Mouse (Mus musculus) limb, embryonic 10.5 days (tissue): ENCODE data around the gene Epb41l4b. TPM values are rescaled to one million over a fixed set of nuclear protein-coding genes. Genes with fewer than 3 reads are reported as not detected.

Experiments
- DNase-seq: peaks from one replicate; pipeline ENCODE4 v3.0.0-alpha.2; 2017; ENCODE audit warnings: low spot score
- H3K27ac ChIP-seq: fragments of 300-500 bp; sonication (generic); 2 replicates; pipeline ENCODE4 v1.5.1; 2016; ENCODE audit warnings: mild to moderate bottlenecking
- H3K27me3 ChIP-seq: fragments of 300-500 bp; sonication (generic); 2 replicates; pipeline ENCODE4 v1.6.1; 2016; ENCODE audit warnings: low read depth, mild to moderate bottlenecking; ENCODE audit not compliant: poor library complexity, severe bottlenecking
- H3K36me3 ChIP-seq: fragments of 300-500 bp; sonication (generic); 2 replicates; pipeline ENCODE4 v1.6.1; 2016; ENCODE audit warnings: mild to moderate bottlenecking, moderate library complexity
- H3K4me1 ChIP-seq: fragments of 300-500 bp; sonication (generic); 2 replicates; pipeline ENCODE4 v1.6.1; 2016
- H3K4me3 ChIP-seq: fragments of 300-500 bp; sonication (generic); 2 replicates; pipeline ENCODE4 v1.5.1; 2016; ENCODE audit warnings: mild to moderate bottlenecking, moderate library complexity
- H3K9me3 ChIP-seq: fragments of 300-500 bp; sonication (generic); replicated peaks from 2 replicates; pipeline ENCODE4 v1.6.1; 2016; ENCODE audit warnings: mild to moderate bottlenecking
- WGBS: fragments of 180-500 bp; shearing (Covaris S2); methylation state at CpG from one replicate; pipeline ENCODE4 v1.1.7; 2016; 5-methylcytosine and 5-hydroxymethylcytosine counted together
- polyA plus RNA-seq: library from polyadenylated mRNA; unstranded; fragments of >200 nt; fragmentation: Nextera tagmentation; extraction: Ambion mirVana; gene quantifications from 2 replicates; pipeline ENCODE4 v1.2.1, GENCODE M21; 2016

The Epb41l4b gene
- polyA plus RNA-seq, 1 experiment from 2014 or later = 1.6 TPM

DNA sequence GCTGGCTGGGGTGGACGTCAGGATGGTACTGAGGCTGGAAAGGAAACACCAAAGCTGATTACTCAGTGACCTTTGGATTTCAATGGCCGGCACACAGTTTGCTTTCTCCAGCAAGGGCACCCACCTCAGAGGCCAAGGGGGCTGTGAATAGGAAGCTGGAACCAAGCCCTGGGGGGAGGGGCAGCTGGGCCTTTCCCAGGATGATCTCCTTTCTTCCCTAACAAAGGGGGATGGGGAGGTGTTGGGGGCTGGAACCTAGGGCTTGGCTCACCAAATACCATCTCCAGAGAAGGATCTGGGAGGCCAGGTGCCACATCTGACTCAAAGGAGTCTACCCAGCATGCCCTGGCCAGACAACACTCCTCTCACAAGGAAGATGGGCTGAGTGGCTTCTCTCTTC is 78.4 kb downstream of the Epb41l4b start:
- no peak for DNase-seq
- H3K36me3 ChIP-seq = no peaks in the 10 kb centered on the region
- H3K4me1 ChIP-seq = peaks cover 13% of the 10 kb centered on the region
- H3K27me3 ChIP-seq = no peaks in the 10 kb centered on the region
- H3K27ac ChIP-seq = peak overlapping the region; percentile 61
- no peaks in the 10 kb centered on the region for H3K9me3 ChIP-seq
- 16% methylated on average over 2 of the region's 2 CpGs for WGBS
- no peak overlapping the region for H3K4me3 ChIP-seq

DNA sequence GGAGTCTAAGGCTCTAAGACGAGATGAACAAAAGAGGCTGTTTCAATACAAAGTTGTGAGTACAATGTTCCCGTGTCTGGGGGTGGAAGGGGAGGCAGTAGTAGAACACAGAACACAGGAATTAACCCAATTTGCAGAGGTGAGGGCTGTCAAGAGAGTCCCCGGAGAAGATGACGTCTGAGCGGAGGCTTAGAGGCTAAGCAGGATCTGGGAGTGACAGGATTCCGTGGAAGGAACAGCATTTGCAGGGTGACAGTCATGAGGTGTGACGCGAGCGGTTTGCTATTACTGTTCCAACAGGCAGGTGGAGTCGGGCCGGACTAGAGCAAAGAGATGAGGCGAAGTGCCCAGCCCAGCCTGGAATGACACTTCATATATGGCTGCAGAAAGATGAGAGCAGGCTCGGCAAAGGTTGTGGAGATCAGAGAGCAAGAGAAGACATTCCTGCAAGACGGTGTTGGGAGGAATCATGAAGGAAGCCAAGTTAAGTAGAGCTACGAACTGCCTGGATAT is 82.9 kb downstream of the Epb41l4b start:
- Histone ChIP-seq H3K4me1 (peaks cover 13% of the 10 kb centered on the region), H3K9me3 (no peaks in the 10 kb centered on the region), H3K36me3 (no peaks in the 10 kb centered on the region), H3K27ac (no peak overlapping the region), H3K4me3 (no peak overlapping the region), H3K27me3 (no peaks in the 10 kb centered on the region)
- DNase-seq = no peak
- 84% methylated on average over 15 of the region's 15 CpGs for WGBS

- H3K9me3 ChIP-seq = no peaks in the 10 kb centered on the region
- no peaks in the 10 kb centered on the region for H3K27me3 ChIP-seq
- no peaks in the 10 kb centered on the region for H3K36me3 ChIP-seq
- H3K27ac ChIP-seq = no peak overlapping the region
- H3K4me3 ChIP-seq = no peak overlapping the region
- no peak for DNase-seq
- WGBS = 86% methylated on average over 2 of the region's 2 CpGs
- H3K4me1 ChIP-seq = no peaks in the 10 kb centered on the region
Observed at GRCm38 (mm10) chr4:57058623-57059022, 84.6 kb downstream of the Epb41l4b start.

- Histone ChIP-seq H3K36me3 (no peaks in the 10 kb centered on the region), H3K27ac (no peak overlapping the region), H3K4me3 (no peak overlapping the region), H3K9me3 (no peaks in the 10 kb centered on the region), H3K4me1 (no peaks in the 10 kb centered on the region), H3K27me3 (no peaks in the 10 kb centered on the region)
- 98% methylated on average over 4 of the region's 4 CpGs for WGBS
- DNase-seq = no peak
Observed at GRCm38 (mm10) chr4:57057637-57058036, 85.6 kb downstream of the Epb41l4b start.

DNA sequence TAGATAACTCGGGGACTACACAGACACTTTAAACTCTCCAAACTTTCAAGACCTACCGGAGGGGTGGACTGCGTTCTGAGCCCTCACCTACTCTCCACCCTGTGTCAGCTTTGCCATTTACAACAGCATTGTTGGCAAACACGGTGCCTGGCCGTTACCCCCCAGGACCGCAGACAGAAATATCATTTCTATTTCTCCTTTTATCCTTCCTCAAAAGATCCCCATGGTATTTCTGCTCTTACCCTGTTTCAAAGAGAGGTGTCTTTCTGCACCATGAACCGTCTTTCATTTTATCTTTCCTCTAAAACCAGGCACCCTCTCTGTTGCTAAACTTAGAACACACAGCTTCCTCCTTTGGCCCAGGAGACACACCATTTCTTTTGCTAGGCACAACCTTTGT is 87.6 kb downstream of the Epb41l4b start:
- H3K9me3 ChIP-seq = no peaks in the 10 kb centered on the region
- H3K27me3 ChIP-seq = no peaks in the 10 kb centered on the region
- H3K36me3 ChIP-seq = no peaks in the 10 kb centered on the region
- H3K4me1 ChIP-seq = no peaks in the 10 kb centered on the region
- no peak overlapping the region for H3K4me3 ChIP-seq
- H3K27ac ChIP-seq = no peak overlapping the region
- WGBS = 90% methylated on average over 7 of the region's 7 CpGs
- no peak for DNase-seq

- Histone ChIP-seq H3K4me3 (no peak overlapping the region), H3K27me3 (no peaks in the 10 kb centered on the region), H3K27ac (no peak overlapping the region), H3K36me3 (no peaks in the 10 kb centered on the region), H3K9me3 (no peaks in the 10 kb centered on the region), H3K4me1 (no peaks in the 10 kb centered on the region)
- DNase-seq = no peak
- 78% methylated on average over 5 of the region's 5 CpGs for WGBS
Observed at GRCm38 (mm10) chr4:57049281-57049921, 93.8 kb downstream of the Epb41l4b start.

DNA sequence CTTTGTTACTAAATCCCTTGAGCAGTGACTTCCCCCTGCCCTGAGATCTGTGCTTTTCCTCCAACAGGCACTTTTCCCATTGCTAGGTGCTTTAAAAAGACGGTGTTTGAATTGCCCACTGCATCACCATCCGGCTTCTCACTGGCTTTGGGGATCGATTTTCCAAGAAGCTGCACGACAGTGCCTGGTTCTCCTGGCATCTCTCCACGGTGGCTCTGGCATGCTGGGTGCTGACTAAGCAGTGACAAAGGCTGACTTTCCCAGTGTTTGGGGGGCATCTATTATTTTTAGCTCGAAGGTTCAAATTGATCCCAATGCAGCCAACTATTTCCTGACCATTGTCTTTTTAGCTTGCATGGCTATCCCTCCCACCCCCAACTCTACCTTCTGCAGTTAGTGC is 94.7 kb downstream of the Epb41l4b start:
- H3K36me3 ChIP-seq = no peaks in the 10 kb centered on the region
- no peak for DNase-seq
- H3K27ac ChIP-seq = no peak overlapping the region
- no peaks in the 10 kb centered on the region for H3K9me3 ChIP-seq
- H3K4me1 ChIP-seq = no peaks in the 10 kb centered on the region
- WGBS = 75% methylated on average over 6 of the region's 6 CpGs
- H3K27me3 ChIP-seq = no peaks in the 10 kb centered on the region
- no peak overlapping the region for H3K4me3 ChIP-seq

- Histone ChIP-seq H3K27me3 (no peaks in the 10 kb centered on the region), H3K4me3 (no peak overlapping the region), H3K36me3 (no peaks in the 10 kb centered on the region), H3K27ac (no peak overlapping the region), H3K4me1 (no peaks in the 10 kb centered on the region), H3K9me3 (no peaks in the 10 kb centered on the region)
- 88% methylated on average over 9 of the region's 9 CpGs for WGBS
- no peak for DNase-seq
Observed at GRCm38 (mm10) chr4:57046160-57046571, 97.1 kb downstream of the Epb41l4b start.

DNA sequence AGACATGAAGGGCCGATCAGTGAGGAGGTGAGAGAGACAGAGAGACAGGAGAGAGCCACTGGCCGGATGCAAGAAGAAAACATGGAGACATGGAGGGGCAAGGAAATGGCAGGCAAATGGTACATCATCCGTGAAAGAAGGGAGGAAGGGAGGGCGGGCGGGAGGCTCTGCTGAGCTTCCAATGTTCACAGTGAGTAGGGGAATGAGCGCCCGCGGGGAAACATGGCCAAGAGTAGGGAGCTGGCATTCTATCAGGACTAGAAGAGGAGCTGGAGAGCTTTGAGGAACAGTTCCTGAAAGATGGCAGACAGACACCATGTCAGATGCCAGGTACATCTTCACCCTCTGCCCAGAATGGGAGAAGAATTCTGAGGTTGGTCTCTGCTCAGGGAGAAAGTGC is 99.6 kb downstream of the Epb41l4b start:
- no peaks in the 10 kb centered on the region for H3K36me3 ChIP-seq
- 93% methylated on average over 8 of the region's 8 CpGs for WGBS
- DNase-seq = no peak

DNA sequence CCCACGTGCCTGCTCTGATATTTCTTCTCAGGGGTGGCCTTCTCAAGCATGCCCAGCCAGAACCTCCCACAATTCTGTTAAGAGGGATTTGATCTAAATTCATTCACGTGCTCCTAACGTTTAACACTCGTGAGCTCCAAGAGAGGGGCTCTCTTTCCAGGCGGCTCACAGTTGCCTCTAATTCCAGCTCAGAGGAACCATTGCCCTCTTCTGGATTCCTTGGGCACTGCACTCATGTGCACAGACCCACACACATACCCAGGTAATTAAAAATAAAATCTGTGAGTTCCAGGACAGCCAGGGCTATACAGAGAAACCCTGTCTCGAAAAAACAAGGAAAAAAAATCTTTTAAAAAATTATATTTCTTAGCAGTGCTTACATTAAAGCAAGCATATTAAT is 101.6 kb downstream of the Epb41l4b start:
- Histone ChIP-seq H3K27ac (no peak overlapping the region), H3K9me3 (no peaks in the 10 kb centered on the region), H3K4me3 (no peak overlapping the region), H3K36me3 (no peaks in the 10 kb centered on the region), H3K27me3 (peaks cover 15% of the 10 kb centered on the region), H3K4me1 (peaks cover 24% of the 10 kb centered on the region)
- DNase-seq = no peak
- 93% methylated on average over 6 of the region's 6 CpGs for WGBS

More for the DNA sequence above, 99.6 kb downstream of the Epb41l4b start:
- Histone ChIP-seq H3K27me3 (peaks cover 1% of the 10 kb centered on the region; the same call in 1 of the 2 replicates), H3K4me3 (no peak overlapping the region), H3K4me1 (peaks cover 21% of the 10 kb centered on the region), H3K9me3 (no peaks in the 10 kb centered on the region), H3K27ac (no peak overlapping the region)

DNA sequence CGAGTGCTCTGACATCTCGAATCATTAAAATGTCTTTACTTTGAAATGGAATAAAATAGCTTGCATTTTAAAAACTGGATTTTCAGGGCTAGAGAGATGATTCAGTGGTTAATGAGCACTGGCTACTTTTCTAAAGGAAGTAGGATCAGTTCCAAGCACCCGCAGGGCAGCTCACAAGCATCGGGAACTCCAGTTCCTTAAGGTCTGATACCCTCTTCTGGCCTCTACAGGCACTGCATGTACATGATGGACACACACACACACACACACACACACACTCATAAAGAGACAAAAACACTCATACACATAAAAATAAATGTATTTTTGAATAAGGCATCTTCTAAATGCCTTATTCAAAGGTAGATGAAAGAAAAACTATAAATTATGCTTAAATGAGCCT is 102.0 kb downstream of the Epb41l4b start:
- H3K36me3 ChIP-seq = no peaks in the 10 kb centered on the region
- H3K9me3 ChIP-seq = no peaks in the 10 kb centered on the region
- no peak overlapping the region for H3K4me3 ChIP-seq
- peaks cover 24% of the 10 kb centered on the region for H3K4me1 ChIP-seq
- H3K27me3 ChIP-seq = peaks cover 15% of the 10 kb centered on the region
- DNase-seq = no peak
- H3K27ac ChIP-seq = no peak overlapping the region
- 97% methylated on average over 4 of the region's 4 CpGs for WGBS

DNA sequence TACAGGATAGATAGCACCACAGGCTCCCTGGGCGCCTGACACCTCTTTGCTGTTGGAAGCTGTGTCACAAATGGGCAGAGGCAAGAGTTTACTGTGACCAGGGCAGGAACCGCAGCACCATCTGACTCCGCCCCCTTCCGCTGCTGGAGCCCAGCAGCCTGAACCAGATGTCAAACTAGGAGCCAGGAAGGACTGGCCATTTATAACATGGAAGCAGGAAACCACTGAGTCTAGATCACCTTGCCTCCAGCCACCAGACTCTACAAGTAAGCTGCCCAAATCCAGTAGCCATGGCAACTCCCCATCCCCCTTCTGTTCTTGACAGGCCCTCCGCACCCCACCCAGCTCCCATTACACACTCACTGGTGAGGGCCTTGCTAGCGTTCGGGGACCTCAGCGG is 102.8 kb downstream of the Epb41l4b start:
- peaks cover 24% of the 10 kb centered on the region for H3K4me1 ChIP-seq
- WGBS = 64% methylated on average over 8 of the region's 8 CpGs
- H3K9me3 ChIP-seq = no peaks in the 10 kb centered on the region
- no peak overlapping the region for H3K4me3 ChIP-seq
- H3K27me3 ChIP-seq = peaks cover 15% of the 10 kb centered on the region
- no peaks in the 10 kb centered on the region for H3K36me3 ChIP-seq
- DNase-seq = peak; percentile 56
- H3K27ac ChIP-seq = peak overlapping the region; percentile 50; the same call in 1 of the 2 replicates

GRCm38 (mm10) chr4:57039127-57040031 is 103.9 kb downstream of the Epb41l4b start:
- peaks cover 15% of the 10 kb centered on the region for H3K27me3 ChIP-seq
- WGBS = 16% methylated on average over 22 of the region's 23 CpGs
- peak overlapping the region; percentile 71 for H3K27ac ChIP-seq

More at GRCm38 (mm10) chr4:57039127-57040031, 103.9 kb downstream of the Epb41l4b start:
- DNase-seq = peak; percentile 45
- H3K9me3 ChIP-seq = no peaks in the 10 kb centered on the region
- peaks cover 24% of the 10 kb centered on the region for H3K4me1 ChIP-seq
- H3K36me3 ChIP-seq = no peaks in the 10 kb centered on the region
- H3K4me3 ChIP-seq = peak overlapping the region; percentile 44
